Mouse (Mus musculus) ES-E14 (cell line): ENCODE measurements around the gene Iqch.

ENCODE experiments used
- CHD2 ChIP-seq: IDR thresholded peaks from 2 replicates; pipeline ENCODE4 v1.6.1; 2014; ENCODE audit warnings: mild to moderate bottlenecking, low read depth, low read length, inconsistent platforms
- MAFK ChIP-seq: IDR thresholded peaks from 2 replicates; pipeline ENCODE4 v1.6.1; 2014; ENCODE audit warnings: mild to moderate bottlenecking, low read depth, low read length, inconsistent platforms; ENCODE audit not compliant: insufficient read depth
- ZNF384 ChIP-seq: IDR thresholded peaks from 2 replicates; pipeline ENCODE4 v1.6.1; 2012; ENCODE audit warnings: low read depth, low read length, inconsistent platforms

- TF ChIP-seq MAFK, result no peak
- no peak for TF ChIP-seq CHD2
- TF ChIP-seq ZNF384, result no peak
Observed at GRCm38 (mm10) chr9:63395612-63396011, 206.7 kb downstream of the Iqch start.
